Mouse (Mus musculus) lung, embryonic 16.5 days (tissue): ENCODE measurements around the gene Gzmn. TPM values are rescaled to one million over a fixed set of nuclear protein-coding genes. Genes with fewer than 3 reads are reported as not detected.
"Not testable (repeated sequence)": the region's sequence is repeated elsewhere in the genome, so short reads cannot be mapped to it uniquely, and the experiment has no call there.

Experiments used
- ATAC-seq: fragments of 200-750 bp; cut with Nextera tagmentation; 2 replicates; pipeline ENCODE4 v1.8.0; 2017; ENCODE audit warnings: low read depth, mild to moderate bottlenecking, moderate library complexity
- H3K27ac ChIP-seq: fragments of 300-500 bp; sonication (generic); 2 replicates; pipeline ENCODE4 v1.5.1; 2014; ENCODE audit warnings: mild to moderate bottlenecking, control low read depth, low read length
- H3K27me3 ChIP-seq: fragments of 300-500 bp; sonication (generic); 2 replicates; pipeline ENCODE4 v1.6.1; 2014; ENCODE audit warnings: low read depth, low read length, mixed read lengths; ENCODE audit not compliant: control insufficient read depth, insufficient read depth
- H3K36me3 ChIP-seq: fragments of 300-500 bp; sonication (generic); 2 replicates; pipeline ENCODE4 v1.6.1; 2014; ENCODE audit warnings: low read length; ENCODE audit not compliant: control insufficient read depth, insufficient read depth
- H3K4me1 ChIP-seq: fragments of 300-500 bp; sonication (generic); replicated peaks from 2 replicates; pipeline ENCODE4 v1.6.1; 2014; ENCODE audit warnings: low read length, mixed read lengths; ENCODE audit not compliant: control insufficient read depth, insufficient read depth
- H3K4me2 ChIP-seq: fragments of 300-500 bp; sonication (generic); 2 replicates; pipeline ENCODE4 v1.6.1; 2014; ENCODE audit warnings: low read depth, low read length, control low read depth
- H3K4me3 ChIP-seq: fragments of 300-500 bp; sonication (generic); 2 replicates; pipeline ENCODE4 v1.5.1; 2014; ENCODE audit warnings: mild to moderate bottlenecking, low read length, control low read depth
- H3K9ac ChIP-seq: fragments of 300-500 bp; sonication (generic); 2 replicates; pipeline ENCODE4 v1.6.1; 2014; ENCODE audit warnings: low read length, control low read depth
- H3K9me3 ChIP-seq: fragments of 300-500 bp; sonication (generic); 2 replicates; pipeline ENCODE4 v1.6.1; 2016; ENCODE audit warnings: low read length; ENCODE audit not compliant: control insufficient read depth
- WGBS: fragments of 180-500 bp; shearing (Covaris S2); extraction: QIAGEN DNeasy Blood & Tissue Kit; methylation state at CpG from one replicate; pipeline ENCODE4 v1.1.7; 2014; 5-methylcytosine and 5-hydroxymethylcytosine counted together
- polyA plus RNA-seq: library from polyadenylated mRNA; unstranded; fragments of >200 nt; fragmentation: Nextera tagmentation; extraction: Ambion mirVana; gene quantifications from 2 replicates; pipeline ENCODE4 v1.2.1, GENCODE M21; 2015

Gene Gzmn
- not detected in 2 replicates for polyA plus RNA-seq

DNA sequence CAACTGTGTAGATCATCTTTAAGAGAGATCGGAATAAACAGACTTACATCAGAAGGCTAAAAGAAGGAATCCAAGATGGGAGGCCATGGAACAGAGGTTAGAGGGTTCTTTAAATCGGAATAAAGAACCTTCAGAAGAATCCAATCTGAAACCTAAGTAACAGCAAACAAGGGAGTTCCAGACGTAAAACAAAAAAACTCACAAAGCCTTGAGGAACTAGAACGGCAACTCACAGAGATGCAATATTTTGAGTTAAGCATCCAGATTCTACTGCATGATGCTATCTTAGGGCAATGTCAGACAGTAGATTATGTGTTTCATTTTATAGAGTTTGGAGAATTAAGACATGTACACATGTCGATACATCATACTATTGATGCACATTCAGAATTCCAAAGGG, at the start of gene Gzmn:
TSS of gene Gzmn (minus strand) at position 101 of the 400 bp plus-strand sequence.
- H3K9me3 ChIP-seq: no peaks in the 10 kb centered on the region
- no peaks in the 10 kb centered on the region for H3K27me3 ChIP-seq
- H3K4me2 ChIP-seq: no peak within 1 kb of the TSS
- H3K9ac ChIP-seq: no peak within 1 kb of the TSS
- ATAC-seq: no peak
- H3K36me3 ChIP-seq: no peaks in the 10 kb centered on the region
- no peak within 1 kb of the TSS for H3K4me3 ChIP-seq
- WGBS: 89% methylated on average over 5 of the region's 5 CpGs
- H3K27ac ChIP-seq: no peak within 1 kb of the TSS
- H3K4me1 ChIP-seq: no peaks in the 10 kb centered on the region

DNA sequence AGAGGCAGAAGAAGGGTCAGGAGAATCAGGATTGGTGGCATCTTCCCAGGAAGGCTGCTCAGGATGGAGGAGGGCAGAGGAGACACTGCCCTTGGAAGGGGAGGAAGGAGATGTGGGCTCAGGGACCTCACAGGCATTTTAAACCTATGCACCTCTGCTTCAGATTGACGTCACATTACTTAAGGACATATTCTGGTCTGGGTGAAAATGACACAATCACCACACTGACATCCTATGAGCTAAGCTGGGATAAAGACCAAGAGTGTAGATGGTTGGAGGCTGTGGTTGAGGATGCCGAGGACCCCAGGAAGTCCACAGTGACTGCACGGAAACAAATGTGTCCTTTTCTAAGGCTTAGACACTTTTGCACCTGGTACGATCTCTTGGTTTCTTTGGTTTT, 36.9 kb upstream of the Gzmn start, which contains the start of gene Gzmf:
TSS of gene Gzmf (minus strand) at position 101 of the 400 bp plus-strand sequence.
- no peak within 1 kb of the TSS for H3K9ac ChIP-seq
- no peaks in the 10 kb centered on the region for H3K27me3 ChIP-seq
- 78% methylated on average over 4 of the region's 4 CpGs for WGBS
- H3K27ac ChIP-seq: no peak within 1 kb of the TSS
- no peaks in the 10 kb centered on the region for H3K36me3 ChIP-seq
- H3K4me3 ChIP-seq: no peak within 1 kb of the TSS
- ATAC-seq: no peak
- no peaks in the 10 kb centered on the region for H3K9me3 ChIP-seq
- no peak within 1 kb of the TSS for H3K4me2 ChIP-seq
- H3K4me1 ChIP-seq: no peaks in the 10 kb centered on the region

DNA sequence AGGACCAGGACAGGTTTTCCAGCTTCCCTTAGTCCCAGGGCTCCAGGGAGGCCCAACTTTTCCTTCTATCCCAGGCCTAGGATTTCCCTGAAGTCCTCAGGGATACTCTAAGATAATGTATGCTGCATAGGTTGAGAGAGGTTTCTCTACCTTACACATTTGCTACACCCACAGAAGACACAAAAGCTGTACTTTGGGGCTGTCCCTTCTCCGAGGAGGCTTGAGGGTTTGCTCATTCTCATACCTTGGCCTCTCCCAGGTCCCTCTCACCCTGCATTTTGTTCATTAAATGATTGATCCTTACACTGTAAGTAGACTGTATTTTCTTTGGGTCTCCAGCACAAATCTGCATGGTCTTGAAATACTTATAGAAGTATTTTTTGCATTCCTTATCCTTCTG, 31.2 kb upstream of the Gzmn start:
- Histone ChIP-seq H3K27ac (no peak overlapping the region), H3K9me3 (no peaks in the 10 kb centered on the region), H3K4me2 (no peak overlapping the region), H3K4me3 (no peak overlapping the region), H3K9ac (no peak overlapping the region), H3K27me3 (no peaks in the 10 kb centered on the region), H3K4me1 (no peaks in the 10 kb centered on the region), H3K36me3 (no peaks in the 10 kb centered on the region)
- ATAC-seq: no peak
- 80% methylated on average over 1 of the region's 1 CpGs for WGBS

DNA sequence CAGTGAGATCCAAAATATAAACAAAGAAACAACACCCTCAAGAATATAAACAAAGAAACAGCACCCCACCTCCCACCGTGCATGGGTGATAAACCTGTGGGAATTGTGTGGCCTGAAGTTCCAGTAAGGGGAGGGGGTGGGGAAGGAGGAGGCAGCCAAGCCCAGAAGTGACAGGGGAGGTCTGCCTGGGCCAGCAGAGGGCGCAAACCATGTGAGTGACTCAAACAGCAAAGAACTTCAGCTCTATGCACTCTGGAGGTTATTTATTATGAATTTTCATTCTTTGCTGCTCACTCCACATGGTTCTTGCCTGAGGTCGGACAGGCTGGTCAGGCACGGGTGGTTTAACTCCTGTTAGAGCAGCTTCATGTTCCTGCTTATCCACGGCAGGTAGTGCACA, 30.6 kb upstream of the Gzmn start:
- not testable (repeated sequence) for H3K4me1 ChIP-seq, H3K36me3 ChIP-seq, ATAC-seq, H3K27ac ChIP-seq, H3K9me3 ChIP-seq, H3K4me3 ChIP-seq, H3K9ac ChIP-seq, H3K27me3 ChIP-seq, H3K4me2 ChIP-seq
- 32% methylated on average over 5 of the region's 5 CpGs for WGBS

DNA sequence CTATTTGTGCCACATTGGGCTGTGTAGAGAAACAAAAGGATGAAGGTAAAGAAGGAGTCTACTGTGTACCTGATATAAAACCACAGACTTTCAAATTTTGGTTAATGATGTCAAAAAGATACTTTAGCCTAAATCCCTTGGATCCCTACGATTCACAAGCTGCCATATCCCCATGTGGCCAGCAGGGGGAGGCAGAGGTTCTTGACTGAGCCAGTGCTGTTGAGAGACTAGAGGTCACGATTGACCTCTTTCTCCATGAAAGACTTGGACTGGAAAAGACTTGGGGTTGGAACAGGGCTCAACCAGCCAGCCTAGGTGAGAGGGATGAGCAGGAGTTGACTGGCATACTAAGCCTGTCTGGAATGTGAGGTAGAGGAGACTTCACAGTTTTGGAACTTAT, 29.6 kb upstream of the Gzmn start:
- Histone ChIP-seq H3K36me3 (no peaks in the 10 kb centered on the region), H3K27me3 (no peaks in the 10 kb centered on the region), H3K4me1 (no peaks in the 10 kb centered on the region), H3K4me2 (no peak overlapping the region), H3K27ac (no peak overlapping the region), H3K4me3 (no peak overlapping the region), H3K9ac (no peak overlapping the region), H3K9me3 (no peaks in the 10 kb centered on the region)
- ATAC-seq: no peak
- WGBS: 9% methylated on average over 2 of the region's 2 CpGs

DNA sequence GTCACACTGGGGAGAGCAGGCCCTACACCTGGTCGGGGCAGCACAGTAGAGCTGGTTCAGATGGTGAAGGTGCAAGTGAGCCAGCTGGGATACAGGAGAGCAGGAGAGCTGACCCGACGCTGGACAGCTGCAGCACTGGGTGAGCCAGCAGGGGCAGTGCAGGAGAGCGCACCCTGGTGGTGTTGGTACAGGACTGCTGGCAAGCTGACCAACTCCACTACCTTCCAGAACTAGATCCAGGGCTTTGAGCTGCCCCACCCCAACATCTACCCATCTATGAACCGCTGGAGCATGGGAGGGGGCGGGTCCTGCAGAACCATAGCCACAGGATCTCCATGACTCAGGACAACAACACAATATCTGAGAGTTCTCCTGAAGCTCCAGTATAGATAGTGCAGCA, 12.5 kb upstream of the Gzmn start:
- H3K9me3 ChIP-seq: no peaks in the 10 kb centered on the region
- no peak overlapping the region for H3K4me3 ChIP-seq
- H3K27ac ChIP-seq: no peak overlapping the region
- H3K4me1 ChIP-seq: no peaks in the 10 kb centered on the region
- H3K9ac ChIP-seq: no peak overlapping the region
- WGBS: 47% methylated on average over 6 of the region's 6 CpGs
- H3K4me2 ChIP-seq: no peak overlapping the region
- no peaks in the 10 kb centered on the region for H3K36me3 ChIP-seq
- H3K27me3 ChIP-seq: no peaks in the 10 kb centered on the region
- ATAC-seq: no peak

GRCm38 (mm10) chr14:56186521-56186920, 12.1 kb upstream of the Gzmn start:
- H3K27ac ChIP-seq: no peak overlapping the region
- no peaks in the 10 kb centered on the region for H3K36me3 ChIP-seq
- ATAC-seq: no peak
- H3K27me3 ChIP-seq: no peaks in the 10 kb centered on the region
- no peak overlapping the region for H3K4me2 ChIP-seq
- H3K4me3 ChIP-seq: no peak overlapping the region
- H3K9me3 ChIP-seq: no peaks in the 10 kb centered on the region
- no peaks in the 10 kb centered on the region for H3K4me1 ChIP-seq
- H3K9ac ChIP-seq: no peak overlapping the region
- 76% methylated on average over 5 of the region's 5 CpGs for WGBS

GRCm38 (mm10) chr14:56177651-56178050, 3.3 kb upstream of the Gzmn start:
- not testable (repeated sequence) for H3K9ac ChIP-seq, H3K9me3 ChIP-seq, H3K27me3 ChIP-seq, H3K4me3 ChIP-seq, H3K36me3 ChIP-seq, H3K4me1 ChIP-seq, H3K4me2 ChIP-seq, H3K27ac ChIP-seq, ATAC-seq
- WGBS: 25% methylated on average over 8 of the region's 8 CpGs

DNA sequence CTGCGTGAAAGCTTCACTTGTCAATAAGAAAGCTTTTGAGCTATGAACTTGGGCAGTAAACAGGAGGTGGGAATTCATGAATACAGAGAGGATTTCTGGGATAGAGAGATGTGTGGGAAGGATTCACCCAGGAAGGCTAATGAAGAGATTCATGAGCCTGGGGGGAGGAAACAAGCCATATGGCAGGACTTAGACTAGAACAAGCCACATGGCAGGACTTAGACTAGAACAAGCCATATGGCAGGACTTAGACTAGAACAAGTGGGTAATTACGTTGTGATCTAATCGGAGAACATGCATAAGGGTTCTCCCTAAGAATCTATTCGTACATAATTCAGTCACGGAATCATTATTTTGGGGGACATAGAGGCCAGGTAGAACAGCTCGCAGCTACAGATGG, 1.0 kb downstream of the Gzmn start:
- H3K4me2 ChIP-seq: no peak overlapping the region
- 92% methylated on average over 6 of the region's 6 CpGs for WGBS
- H3K4me1 ChIP-seq: no peaks in the 10 kb centered on the region
- no peaks in the 10 kb centered on the region for H3K27me3 ChIP-seq
- no peak overlapping the region for H3K4me3 ChIP-seq
- H3K9me3 ChIP-seq: no peaks in the 10 kb centered on the region
- H3K36me3 ChIP-seq: no peaks in the 10 kb centered on the region
- no peak overlapping the region for H3K27ac ChIP-seq
- no peak overlapping the region for H3K9ac ChIP-seq
- ATAC-seq: no peak

DNA sequence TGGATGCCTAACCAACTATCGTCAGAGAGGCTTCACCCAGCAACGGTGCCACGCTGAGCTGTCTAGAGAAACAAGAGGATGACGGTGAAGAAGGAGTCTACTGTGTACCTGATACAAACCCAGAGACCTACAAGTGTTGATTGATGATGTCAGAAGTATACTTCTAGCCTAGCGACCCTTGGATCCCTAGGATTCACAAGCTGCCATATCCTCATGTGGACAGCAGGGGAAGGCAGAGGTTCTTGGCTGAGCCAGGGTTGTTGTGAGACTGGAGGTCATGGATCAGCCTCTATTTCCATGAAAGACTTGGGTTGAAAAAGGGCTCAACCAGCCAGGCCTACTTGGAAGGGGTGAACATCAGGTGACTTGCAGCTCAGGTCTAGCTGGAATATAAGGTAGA, 1.7 kb downstream of the Gzmn start:
- 81% methylated on average over 5 of the region's 5 CpGs for WGBS
- Histone ChIP-seq H3K9me3 (no peaks in the 10 kb centered on the region), H3K4me1 (no peaks in the 10 kb centered on the region), H3K27me3 (no peaks in the 10 kb centered on the region), H3K4me2 (no peak overlapping the region), H3K27ac (no peak overlapping the region), H3K9ac (no peak overlapping the region), H3K36me3 (no peaks in the 10 kb centered on the region), H3K4me3 (no peak overlapping the region)
- no peak for ATAC-seq
